Mouse (Mus musculus) liver, embryonic 13.5 days (tissue): Measurements from ENCODE around the gene Efcab10. TPM values are rescaled to one million over a fixed set of nuclear protein-coding genes. Genes with fewer than 3 reads are reported as not detected.
A peak's percentile ranks its signal among the peaks of the same experiment; 100 is the strongest.

Source experiments
- ATAC-seq: fragments of 200-750 bp; cut with Nextera tagmentation; 2 replicates; pipeline ENCODE4 v1.8.0; 2017; ENCODE audit warnings: low read depth, mild to moderate bottlenecking, moderate number of reproducible peaks, moderate library complexity
- DNase-seq: peaks from one replicate; pipeline ENCODE4 v3.0.0; 2022
- H3K27ac ChIP-seq: fragments of 300-500 bp; sonication (generic); 2 replicates; pipeline ENCODE4 v1.5.1; 2015; ENCODE audit warnings: moderate library complexity, mild to moderate bottlenecking, inconsistent platforms
- H3K27me3 ChIP-seq: fragments of 300-500 bp; sonication (generic); 2 replicates; pipeline ENCODE4 v1.6.1; 2015; ENCODE audit warnings: mild to moderate bottlenecking, inconsistent platforms
- H3K36me3 ChIP-seq: fragments of 300-500 bp; sonication (generic); 2 replicates; pipeline ENCODE4 v1.6.1; 2015; ENCODE audit warnings: mild to moderate bottlenecking, inconsistent platforms
- H3K4me1 ChIP-seq: fragments of 300-500 bp; sonication (generic); replicated peaks from 2 replicates; pipeline ENCODE4 v1.6.1; 2015; ENCODE audit warnings: inconsistent platforms
- H3K4me2 ChIP-seq: fragments of 300-500 bp; sonication (generic); 2 replicates; pipeline ENCODE4 v1.6.1; 2015; ENCODE audit warnings: inconsistent platforms, mild to moderate bottlenecking, moderate library complexity
- H3K4me3 ChIP-seq: fragments of 300-500 bp; sonication (generic); replicated peaks from 2 replicates; pipeline ENCODE4 v1.5.1; 2015; ENCODE audit warnings: mild to moderate bottlenecking, inconsistent platforms
- H3K9ac ChIP-seq: fragments of 300-500 bp; sonication (generic); 2 replicates; pipeline ENCODE4 v1.6.1; 2015; ENCODE audit warnings: mild to moderate bottlenecking, inconsistent platforms
- H3K9me3 ChIP-seq: fragments of 300-500 bp; sonication (generic); replicated peaks from 2 replicates; pipeline ENCODE4 v1.6.1; 2016; ENCODE audit warnings: inconsistent platforms
- WGBS: fragments of 180-500 bp; shearing (Covaris S2); methylation state at CpG from one replicate; pipeline ENCODE4 v1.1.7; 2015; ENCODE audit not compliant: insufficient replicate concordance; 5-methylcytosine and 5-hydroxymethylcytosine counted together
- polyA plus RNA-seq: library from polyadenylated mRNA; unstranded; fragments of >200 nt; fragmentation: Nextera tagmentation; extraction: Ambion mirVana; gene quantifications from 2 replicates; pipeline ENCODE4 v1.2.1, GENCODE M21; 2015

Gene Efcab10
- polyA plus RNA-seq = not detected in 2 replicates

- no peak within 1 kb of the TSS for H3K4me3 ChIP-seq
- WGBS = 24% methylated on average over 24 of the region's 24 CpGs
- no peaks in the 10 kb centered on the region for H3K36me3 ChIP-seq
- H3K9me3 ChIP-seq = no peaks in the 10 kb centered on the region
- peak within 1 kb of the TSS; percentile 28 for H3K4me2 ChIP-seq
- peaks cover 13% of the 10 kb centered on the region; the same call in 1 of the 2 replicates for H3K4me1 ChIP-seq
- no peak within 1 kb of the TSS for H3K27ac ChIP-seq
- H3K9ac ChIP-seq = no peak within 1 kb of the TSS; the same call in 1 of the 2 replicates
- DNase-seq = no peak
- no peaks in the 10 kb centered on the region for H3K27me3 ChIP-seq
- no peak for ATAC-seq
Observed at GRCm38 (mm10) chr12:33394804-33395623, at the start of gene Efcab10. Gene Efcab10 (plus strand): TSS chr12:33394854.

GRCm38 (mm10) chr12:33344970-33345772 is 49.5 kb upstream of the Efcab10 start:
- Histone ChIP-seq H3K4me3 (no peak overlapping the region), H3K27me3 (no peaks in the 10 kb centered on the region), H3K27ac (no peak overlapping the region), H3K9me3 (no peaks in the 10 kb centered on the region), H3K4me1 (peaks cover 10% of the 10 kb centered on the region), H3K4me2 (peak overlapping the region; percentile 32; the same call in 1 of the 2 replicates), H3K36me3 (peaks cover 86% of the 10 kb centered on the region), H3K9ac (no peak overlapping the region)
- DNase-seq = no peak
- ATAC-seq = no peak
- WGBS = 69% methylated on average over 25 of the region's 25 CpGs

GRCm38 (mm10) chr12:33345773-33346435 is 48.8 kb upstream of the Efcab10 start:
- DNase-seq (no peak), ATAC-seq (no peak)
- peaks cover 87% of the 10 kb centered on the region for H3K36me3 ChIP-seq
- no peaks in the 10 kb centered on the region for H3K9me3 ChIP-seq
- no peaks in the 10 kb centered on the region for H3K27me3 ChIP-seq
- no peak overlapping the region for H3K4me3 ChIP-seq
- H3K4me1 ChIP-seq = peaks cover 10% of the 10 kb centered on the region
- whole genome bisulfite sequencing = 82% methylated on average over 23 of the region's 23 CpGs
- H3K4me2 ChIP-seq = no peak overlapping the region
- no peak overlapping the region for H3K27ac ChIP-seq
- no peak overlapping the region for H3K9ac ChIP-seq

- DNase-seq (no peak), ATAC-seq (peak; percentile 60; the same call in 1 of the 2 replicates)
- Histone ChIP-seq H3K27ac (no peak overlapping the region), H3K9ac (no peak overlapping the region), H3K9me3 (no peaks in the 10 kb centered on the region), H3K4me1 (no peaks in the 10 kb centered on the region), H3K36me3 (peaks cover 73% of the 10 kb centered on the region), H3K4me2 (no peak overlapping the region), H3K27me3 (no peaks in the 10 kb centered on the region), H3K4me3 (no peak overlapping the region)
- 70% methylated on average over 4 of the region's 4 CpGs for WGBS
Observed at GRCm38 (mm10) chr12:33352671-33353070, 42.0 kb upstream of the Efcab10 start.

- no peak overlapping the region for H3K27ac ChIP-seq
- ATAC-seq = no peak
- H3K9me3 ChIP-seq = no peaks in the 10 kb centered on the region
- H3K4me3 ChIP-seq = no peak overlapping the region
- no peaks in the 10 kb centered on the region for H3K27me3 ChIP-seq
- H3K9ac ChIP-seq = no peak overlapping the region
- WGBS = 86% methylated on average over 10 of the region's 10 CpGs
- peaks cover 68% of the 10 kb centered on the region for H3K36me3 ChIP-seq
- DNase-seq = no peak
- no peak overlapping the region for H3K4me2 ChIP-seq
- H3K4me1 ChIP-seq = no peaks in the 10 kb centered on the region
Observed at GRCm38 (mm10) chr12:33358345-33358744, 36.3 kb upstream of the Efcab10 start.

GRCm38 (mm10) chr12:33359209-33359608 is 35.4 kb upstream of the Efcab10 start:
- 76% methylated on average over 7 of the region's 7 CpGs for WGBS
- Histone ChIP-seq H3K36me3 (peaks cover 68% of the 10 kb centered on the region), H3K4me2 (no peak overlapping the region), H3K9ac (no peak overlapping the region), H3K27ac (no peak overlapping the region), H3K27me3 (no peaks in the 10 kb centered on the region), H3K4me1 (no peaks in the 10 kb centered on the region), H3K9me3 (no peaks in the 10 kb centered on the region), H3K4me3 (no peak overlapping the region)
- no peak for DNase-seq
- no peak for ATAC-seq

- Histone ChIP-seq H3K9me3 (no peaks in the 10 kb centered on the region), H3K27me3 (no peaks in the 10 kb centered on the region), H3K4me1 (no peaks in the 10 kb centered on the region), H3K9ac (no peak overlapping the region), H3K4me2 (no peak overlapping the region), H3K27ac (no peak overlapping the region), H3K4me3 (no peak overlapping the region), H3K36me3 (peaks cover 74% of the 10 kb centered on the region)
- ATAC-seq (no peak), DNase-seq (no peak)
- WGBS = 87% methylated on average over 5 of the region's 5 CpGs
Observed at GRCm38 (mm10) chr12:33359878-33360482, 34.7 kb upstream of the Efcab10 start.

- H3K4me3 ChIP-seq = no peak overlapping the region
- DNase-seq = no peak
- H3K36me3 ChIP-seq = peaks cover 74% of the 10 kb centered on the region
- no peaks in the 10 kb centered on the region for H3K4me1 ChIP-seq
- H3K9ac ChIP-seq = no peak overlapping the region
- WGBS = 81% methylated on average over 6 of the region's 6 CpGs
- no peak overlapping the region for H3K4me2 ChIP-seq
- ATAC-seq = no peak
- no peaks in the 10 kb centered on the region for H3K27me3 ChIP-seq
- no peaks in the 10 kb centered on the region for H3K9me3 ChIP-seq
- H3K27ac ChIP-seq = no peak overlapping the region
Observed at GRCm38 (mm10) chr12:33360729-33361128, 33.9 kb upstream of the Efcab10 start.

- no peak overlapping the region for H3K4me3 ChIP-seq
- H3K9ac ChIP-seq = no peak overlapping the region
- no peaks in the 10 kb centered on the region for H3K9me3 ChIP-seq
- 83% methylated on average over 8 of the region's 8 CpGs for WGBS
- no peak overlapping the region for H3K27ac ChIP-seq
- ATAC-seq (no peak), DNase-seq (no peak)
- peaks cover 87% of the 10 kb centered on the region for H3K36me3 ChIP-seq
- H3K27me3 ChIP-seq = no peaks in the 10 kb centered on the region
- H3K4me1 ChIP-seq = peaks cover 8% of the 10 kb centered on the region
- no peak overlapping the region for H3K4me2 ChIP-seq
Observed at GRCm38 (mm10) chr12:33364511-33364910, 30.1 kb upstream of the Efcab10 start.

- DNase-seq = no peak
- peaks cover 14% of the 10 kb centered on the region for H3K4me1 ChIP-seq
- H3K27me3 ChIP-seq = no peaks in the 10 kb centered on the region
- H3K36me3 ChIP-seq = peaks cover 83% of the 10 kb centered on the region
- no peak for ATAC-seq
- H3K27ac ChIP-seq = no peak overlapping the region
- H3K9me3 ChIP-seq = no peaks in the 10 kb centered on the region
- WGBS = 88% methylated on average over 8 of the region's 8 CpGs
- no peak overlapping the region for H3K4me3 ChIP-seq
- H3K4me2 ChIP-seq = no peak overlapping the region
- no peak overlapping the region for H3K9ac ChIP-seq
Observed at GRCm38 (mm10) chr12:33365133-33365532, 29.5 kb upstream of the Efcab10 start.

- peak; percentile 52 for DNase-seq
Observed at GRCm38 (mm10) chr12:33369555-33369954, 25.1 kb upstream of the Efcab10 start.

More at GRCm38 (mm10) chr12:33369555-33369954, 25.1 kb upstream of the Efcab10 start:
- no peak overlapping the region for H3K4me2 ChIP-seq
- no peak overlapping the region for H3K9ac ChIP-seq
- H3K36me3 ChIP-seq = peaks cover 58% of the 10 kb centered on the region
- no peaks in the 10 kb centered on the region for H3K27me3 ChIP-seq
- no peak overlapping the region for H3K4me3 ChIP-seq
- 75% methylated on average over 3 of the region's 3 CpGs for WGBS
- ATAC-seq = peak; percentile 74
- H3K9me3 ChIP-seq = no peaks in the 10 kb centered on the region
- peaks cover 16% of the 10 kb centered on the region for H3K4me1 ChIP-seq
- H3K27ac ChIP-seq = peak overlapping the region; percentile 29
